16 mouse cellular contexts compared by ENCODE assay signal in the genomic region with DNA sequence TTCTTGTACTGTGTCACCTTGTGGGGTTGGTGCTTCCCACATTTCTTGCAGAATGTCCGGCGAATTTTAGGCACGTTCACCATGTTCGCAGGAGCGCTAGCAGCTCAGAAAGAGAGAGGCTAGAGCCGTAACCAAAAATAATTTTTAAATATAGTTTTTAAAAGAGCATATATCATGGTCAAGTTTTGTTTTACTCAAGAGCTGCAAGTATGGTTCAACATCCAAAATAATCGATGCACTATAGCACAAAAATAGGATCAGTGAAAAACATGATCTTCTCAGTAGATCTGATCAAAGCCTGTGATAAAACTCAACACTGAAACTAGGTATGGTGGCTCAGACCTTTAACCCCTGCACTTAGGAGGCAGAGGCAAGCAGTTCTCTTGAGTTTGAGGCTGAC. TPM values are rescaled to one million over a fixed set of nuclear protein-coding genes. Genes with fewer than 3 reads are reported as not detected.
"Had no signal": no experiment of that assay in that cellular context is flagged by ENCODE, and none has a peak within 500 bp of the region (broad histone marks: within the 10 kb centered on the region; RNA-seq: fewer than 3 reads in every experiment).

A gene (minus strand): TSS at position 101 of the 400 bp plus-strand sequence.

- H3K4me1 ChIP-seq: midbrain, embryonic 15.5 days; neural tube, embryonic 13.5 days had no signal

- DNase-seq: kidney, adult 11 months; kidney, postnatal 14 days; layer of hippocampus, adult 9-11 months; layer of hippocampus, postnatal 36 days; lung, adult 18-20 months; retina, postnatal 1 day; right cerebral cortex, postnatal 4 days; spleen, adult 18-20 months; thymus, adult 18-20 months; thymus, postnatal 14 days had no signal

- H3K4me3 ChIP-seq: limb, embryonic 13.5 days; midbrain, embryonic 10.5 days; midbrain, embryonic 15.5 days; neural tube, embryonic 13.5 days had no signal

- ATAC-seq: midbrain, embryonic 15.5 days had no signal

- H3K36me3 ChIP-seq: limb, embryonic 13.5 days; midbrain, embryonic 10.5 days; midbrain, embryonic 15.5 days; neural tube, embryonic 13.5 days had no signal

- H3K27ac ChIP-seq: limb, embryonic 13.5 days; liver, embryonic 14.5 days; midbrain, embryonic 10.5 days; midbrain, embryonic 15.5 days; neural tube, embryonic 13.5 days had no signal

- H3K9me3 ChIP-seq: limb, embryonic 13.5 days; midbrain, embryonic 10.5 days; midbrain, embryonic 15.5 days; neural tube, embryonic 13.5 days had no signal

- H3K27me3 ChIP-seq: limb, embryonic 13.5 days; midbrain, embryonic 15.5 days; neural tube, embryonic 13.5 days had no signal

- H3K9ac ChIP-seq: limb, embryonic 13.5 days; liver, embryonic 14.5 days; midbrain, embryonic 15.5 days; neural tube, embryonic 13.5 days had no signal

RNA-seq across cellular contexts. Expression of the gene that starts here (rescaled TPM):
- polyA plus RNA-seq: liver, adult 2 months; midbrain, embryonic 15.5 days; neural tube, embryonic 13.5 days had no signal
